Mouse (Mus musculus) kidney, adult 2 months (tissue): Measurements from ENCODE around the gene Tlr4.

Experiments
- CTCF ChIP-seq: fragments of 200-500 bp; conservative IDR thresholded peaks from 2 replicates; pipeline ENCODE4 v1.5.1; 2011; ENCODE audit warnings: low read depth, mild to moderate bottlenecking, control low read depth, low read length, moderate library complexity, mixed read lengths; ENCODE audit not compliant: insufficient read depth, insufficient read length
- POLR2A ChIP-seq: fragments of 200-500 bp; IDR thresholded peaks from one replicate; pipeline ENCODE4 v1.6.1; 2011; ENCODE audit warnings: low read depth, low read length, control low read depth

DNA sequence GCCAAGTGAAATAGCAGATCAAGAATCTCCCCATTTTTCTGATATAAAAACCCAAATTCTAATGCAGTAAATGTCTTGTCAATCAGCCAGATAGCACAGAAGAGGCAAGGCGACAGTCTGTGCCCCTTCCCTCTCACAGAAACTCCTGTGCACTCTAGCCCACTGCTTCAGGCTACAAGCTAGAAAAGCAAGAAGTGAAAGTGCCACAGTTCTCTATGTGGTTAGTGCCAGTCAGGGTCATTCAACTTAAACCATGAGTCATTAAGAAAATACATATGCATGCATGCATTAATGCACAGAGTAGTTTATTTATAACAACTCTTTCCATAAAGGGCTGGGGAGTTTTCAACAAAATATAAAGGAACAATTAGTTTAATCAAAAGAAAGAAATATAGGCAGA lies 15.9 kb downstream of the Tlr4 start:
- no peak for TF ChIP-seq CTCF
- TF ChIP-seq POLR2A = no peak
